Comparison of ENCODE assay signal across 33 mouse cellular contexts in the genomic region with DNA sequence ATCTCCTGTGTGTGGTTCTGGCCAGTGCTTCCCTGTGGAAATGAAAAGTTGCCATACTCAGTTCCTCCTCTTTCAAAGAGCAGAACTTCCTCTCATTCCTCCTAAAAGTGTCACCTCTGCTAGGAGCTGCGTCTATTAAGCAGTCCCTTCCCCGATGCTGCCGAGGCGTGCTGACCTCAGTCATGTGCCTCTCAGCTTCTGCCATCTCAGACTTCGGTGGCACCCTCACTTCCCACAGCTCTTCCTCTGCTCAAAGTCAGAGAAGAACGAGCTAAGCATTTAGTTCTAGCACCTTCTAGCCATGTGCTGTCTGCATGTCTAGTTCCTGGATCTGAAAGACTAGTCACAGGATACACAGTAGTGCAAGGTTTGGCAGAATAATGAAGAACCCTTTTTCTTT.
"Had no signal": no experiment of that assay in that cellular context is flagged by ENCODE, and none has a peak within 500 bp of the region (broad histone marks: within the 10 kb centered on the region; RNA-seq: fewer than 3 reads in every experiment).

No protein-coding gene starts in this region.

- H3K4me2 ChIP-seq: limb, embryonic 12.5 days; limb, embryonic 13.5 days; limb, embryonic 15.5 days; liver, embryonic 11.5 days; liver, embryonic 12.5 days; liver, embryonic 13.5 days; liver, embryonic 15.5 days; lung, embryonic 14.5 days; lung, embryonic 15.5 days; midbrain, embryonic 11.5 days; midbrain, embryonic 12.5 days; midbrain, embryonic 13.5 days; midbrain, embryonic 15.5 days; neural tube, embryonic 12.5 days; neural tube, embryonic 13.5 days had no signal

- DNase-seq: left cerebral cortex, postnatal 4 days; liver; liver, embryonic 13.5 days; liver, postnatal 0 days; lung, adult 18-20 months; lung, adult 2 months; lung, embryonic 14.5 days; lung, postnatal 10 days; lung, postnatal 14 days; lung, postnatal 36 days; lung, postnatal 4 days; midbrain, embryonic 14.5 days had no signal

- ATAC-seq: liver, embryonic 12.5 days; liver, postnatal 0 days; lung, postnatal 0 days; midbrain, embryonic 13.5 days; midbrain, embryonic 15.5 days; midbrain, embryonic 16.5 days had no signal

- H3K9me3 ChIP-seq: limb, embryonic 10.5 days; limb, embryonic 12.5 days; limb, embryonic 13.5 days; limb, embryonic 15.5 days; liver, embryonic 12.5 days; liver, embryonic 13.5 days; liver, embryonic 15.5 days; lung, embryonic 15.5 days; megakaryocyte, embryonic 14.5 days; midbrain, embryonic 10.5 days; midbrain, embryonic 12.5 days; midbrain, embryonic 13.5 days; midbrain, embryonic 15.5 days; neural tube, embryonic 12.5 days; neural tube, embryonic 13.5 days had no signal

- H3K27ac ChIP-seq: limb, embryonic 10.5 days; limb, embryonic 12.5 days; limb, embryonic 13.5 days; limb, embryonic 15.5 days; liver, embryonic 12.5 days; liver, embryonic 13.5 days; liver, embryonic 14.5 days; liver, embryonic 15.5 days; lung, embryonic 15.5 days; macrophage; midbrain, embryonic 10.5 days; midbrain, embryonic 12.5 days; midbrain, embryonic 13.5 days; midbrain, embryonic 15.5 days; neural tube, embryonic 12.5 days; neural tube, embryonic 13.5 days had no signal

- H3K9ac ChIP-seq: limb, embryonic 12.5 days; limb, embryonic 13.5 days; limb, embryonic 15.5 days; liver, embryonic 12.5 days; liver, embryonic 13.5 days; liver, embryonic 14.5 days; liver, embryonic 15.5 days; liver, postnatal 0 days; lung, embryonic 14.5 days; lung, embryonic 15.5 days; midbrain, embryonic 12.5 days; midbrain, embryonic 13.5 days; midbrain, embryonic 15.5 days; neural tube, embryonic 12.5 days; neural tube, embryonic 13.5 days had no signal

- H3K27me3 ChIP-seq: limb, embryonic 12.5 days; limb, embryonic 13.5 days; limb, embryonic 15.5 days; liver, embryonic 13.5 days; liver, embryonic 15.5 days; lung, embryonic 15.5 days; midbrain, embryonic 12.5 days; midbrain, embryonic 13.5 days; midbrain, embryonic 15.5 days; neural tube, embryonic 12.5 days; neural tube, embryonic 13.5 days had no signal

- H3K36me3 ChIP-seq: limb, embryonic 10.5 days; limb, embryonic 12.5 days; limb, embryonic 13.5 days; limb, embryonic 15.5 days; liver, embryonic 12.5 days; liver, embryonic 13.5 days; liver, embryonic 15.5 days; lung, embryonic 15.5 days; midbrain, embryonic 10.5 days; midbrain, embryonic 12.5 days; midbrain, embryonic 13.5 days; midbrain, embryonic 15.5 days; neural tube, embryonic 12.5 days; neural tube, embryonic 13.5 days had no signal

- H3K4me1 ChIP-seq: liver, embryonic 12.5 days; liver, embryonic 13.5 days; liver, embryonic 15.5 days; lung, embryonic 15.5 days; megakaryocyte, embryonic 14.5 days; midbrain, embryonic 10.5 days; midbrain, embryonic 12.5 days; midbrain, embryonic 13.5 days; midbrain, embryonic 15.5 days; neural tube, embryonic 12.5 days; neural tube, embryonic 13.5 days had no signal

- H3K4me3 ChIP-seq: limb, embryonic 10.5 days; limb, embryonic 12.5 days; limb, embryonic 13.5 days; limb, embryonic 15.5 days; liver, embryonic 12.5 days; liver, embryonic 13.5 days; liver, embryonic 15.5 days; lung, embryonic 15.5 days; megakaryocyte, embryonic 14.5 days; midbrain, embryonic 10.5 days; midbrain, embryonic 12.5 days; midbrain, embryonic 13.5 days; midbrain, embryonic 15.5 days; myocyte; neural tube, embryonic 12.5 days; neural tube, embryonic 13.5 days had no signal
